Mouse (Mus musculus): ENCODE measurements around the gene Mcm3ap.

DNA sequence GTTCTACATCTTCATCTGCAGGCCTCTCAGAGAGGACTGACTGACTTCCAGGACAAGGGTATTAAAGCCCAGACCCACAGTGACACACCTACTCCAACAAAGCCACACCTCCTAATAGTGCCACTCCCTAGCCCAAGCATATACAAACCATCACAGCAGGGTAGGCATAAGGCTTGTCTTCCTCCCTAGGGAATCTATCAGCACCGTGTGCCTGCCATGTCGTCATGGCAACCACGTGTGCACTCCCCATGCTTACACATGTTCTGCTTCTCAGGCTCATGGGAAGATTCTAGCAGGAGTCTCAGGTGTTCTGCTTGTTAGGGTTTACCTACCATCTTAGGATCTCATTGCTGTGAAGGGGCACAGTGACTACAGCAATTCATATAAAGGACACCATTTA, 82.8 kb downstream of the Mcm3ap start:
- TF ChIP-seq CTCF (IDR thresholded peaks at IDR 0.05; ENCODE audit: low read depth): no peak
- TF ChIP-seq EP300 (IDR thresholded peaks at IDR 0.05; ENCODE audit: low read depth): no peak

Measured in liver, embryonic 14.5 days (tissue).